Mouse (Mus musculus): ENCODE results near the gene Cd300e. TPM values are rescaled to one million over a fixed set of nuclear protein-coding genes. Genes with fewer than 3 reads are reported as not detected.
"Not testable (repeated sequence)": the region's sequence is repeated elsewhere in the genome, so short reads cannot be mapped to it uniquely, and the experiment has no call there.

The Cd300e gene
- polyA plus RNA-seq, 1 experiment from 2014 or later, result not detected

- not testable (repeated sequence) for ATAC-seq (replicated peaks; ENCODE audit: insufficient number of reproducible peaks, low FRiP score, low TSS enrichment, low read depth)
- WGBS, result no CpG with 5 or more reads among the region's 6 CpGs
Measured at GRCm38 (mm10) chr11:115037669-115038068, 24.3 kb downstream of the Cd300e start, which contains the start of gene Cd300ld5. Gene Cd300ld5 (minus strand): TSS chr11:115037769.

GRCm38 (mm10) chr11:115026912-115027311 lies 35.1 kb downstream of the Cd300e start, which contains the start of gene Cd300ld4:
Gene Cd300ld4 (minus strand): TSS chr11:115027012.
- H3K9me3 ChIP-seq (replicated peaks; ENCODE audit: control insufficient read depth, low read length); H3K4me1 ChIP-seq (ENCODE audit: control insufficient read depth, insufficient read depth, low read length); H3K9ac ChIP-seq (replicated peaks; ENCODE audit: low read length); H3K27ac ChIP-seq (replicated peaks; ENCODE audit: low read depth, low read length); H3K36me3 ChIP-seq (replicated peaks; ENCODE audit: control insufficient read depth, insufficient read depth, low read depth, low read length); ATAC-seq (replicated peaks; ENCODE audit: insufficient number of reproducible peaks, low FRiP score, low TSS enrichment, low read depth); DNase-seq (ENCODE audit: low spot score); H3K4me2 ChIP-seq (ENCODE audit: low read depth, low read length); H3K27me3 ChIP-seq (ENCODE audit: control insufficient read depth, insufficient read depth, low read length); H3K4me3 ChIP-seq (ENCODE audit: low read depth, low read length): not testable (repeated sequence)
- no CpG with 5 or more reads among the region's 6 CpGs for WGBS

More at GRCm38 (mm10) chr11:115037669-115038068, 24.3 kb downstream of the Cd300e start, which contains the start of gene Cd300ld5:
- not testable (repeated sequence) for H3K36me3 ChIP-seq (replicated peaks; ENCODE audit: control insufficient read depth, insufficient read depth, low read depth, low read length); H3K9ac ChIP-seq (replicated peaks; ENCODE audit: low read length); H3K9me3 ChIP-seq (replicated peaks; ENCODE audit: control insufficient read depth, low read length); DNase-seq (ENCODE audit: low spot score); H3K4me3 ChIP-seq (ENCODE audit: low read depth, low read length); H3K4me1 ChIP-seq (ENCODE audit: control insufficient read depth, insufficient read depth, low read length); H3K27ac ChIP-seq (replicated peaks; ENCODE audit: low read depth, low read length); H3K4me2 ChIP-seq (ENCODE audit: low read depth, low read length); H3K27me3 ChIP-seq (ENCODE audit: control insufficient read depth, insufficient read depth, low read length)

GRCm38 (mm10) chr11:115016093-115016492 lies 45.9 kb downstream of the Cd300e start, which contains the start of gene Cd300ld2:
Gene Cd300ld2 (minus strand): TSS chr11:115016193.
- no CpG with 5 or more reads among the region's 7 CpGs for WGBS
- ATAC-seq (replicated peaks; ENCODE audit: insufficient number of reproducible peaks, low FRiP score, low TSS enrichment, low read depth); H3K4me1 ChIP-seq (ENCODE audit: control insufficient read depth, insufficient read depth, low read length); DNase-seq (ENCODE audit: low spot score); H3K4me2 ChIP-seq (ENCODE audit: low read depth, low read length); H3K9me3 ChIP-seq (replicated peaks; ENCODE audit: control insufficient read depth, low read length); H3K9ac ChIP-seq (replicated peaks; ENCODE audit: low read length); H3K27ac ChIP-seq (replicated peaks; ENCODE audit: low read depth, low read length); H3K36me3 ChIP-seq (replicated peaks; ENCODE audit: control insufficient read depth, insufficient read depth, low read depth, low read length); H3K27me3 ChIP-seq (ENCODE audit: control insufficient read depth, insufficient read depth, low read length); H3K4me3 ChIP-seq (ENCODE audit: low read depth, low read length): not testable (repeated sequence)

DNA sequence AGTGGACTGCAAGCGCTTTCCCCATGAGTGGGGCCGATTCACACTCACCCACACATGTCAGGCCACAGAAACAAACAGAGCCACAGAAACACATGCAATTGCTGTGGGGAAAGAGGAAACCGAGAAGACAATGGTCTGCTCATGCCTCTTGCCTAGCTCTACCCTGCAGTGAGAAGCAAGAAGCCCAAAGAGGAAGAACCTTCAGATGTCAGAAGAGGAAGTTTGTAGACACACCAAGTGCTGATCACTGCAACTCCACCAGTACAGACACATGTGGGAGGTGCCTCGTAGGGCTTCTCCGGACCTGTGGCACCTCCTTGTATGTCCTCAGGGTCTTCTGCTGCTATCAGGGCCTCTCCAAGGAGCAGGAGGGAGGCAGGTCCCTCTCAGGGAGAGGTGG lies 57.9 kb downstream of the Cd300e start:
- no peak for ATAC-seq (replicated peaks; ENCODE audit: insufficient number of reproducible peaks, low FRiP score, low TSS enrichment, low read depth)
- no peak overlapping the region for H3K4me2 ChIP-seq (ENCODE audit: low read depth, low read length)
- WGBS, result 80% methylated on average over 5 of the region's 5 CpGs
- H3K27ac ChIP-seq (replicated peaks; ENCODE audit: low read depth, low read length), result no peak overlapping the region
- H3K4me3 ChIP-seq (ENCODE audit: low read depth, low read length), result no peak overlapping the region
- DNase-seq (ENCODE audit: low spot score), result no peak
- H3K9me3 ChIP-seq (replicated peaks; ENCODE audit: control insufficient read depth, low read length), result no peaks in the 10 kb centered on the region
- no peaks in the 10 kb centered on the region for H3K4me1 ChIP-seq (ENCODE audit: control insufficient read depth, insufficient read depth, low read length)
- no peak overlapping the region for H3K9ac ChIP-seq (replicated peaks; ENCODE audit: low read length)
- no peaks in the 10 kb centered on the region for H3K27me3 ChIP-seq (ENCODE audit: control insufficient read depth, insufficient read depth, low read length)
- H3K36me3 ChIP-seq (replicated peaks; ENCODE audit: control insufficient read depth, insufficient read depth, low read depth, low read length), result no peaks in the 10 kb centered on the region

Other genes with a start within 250 kb of the Cd300e start
- gene Gprc5c, start 211.0 kb downstream of the Cd300e start, polyA plus RNA-seq (2014; fragmentation: Nextera tagmentation; extraction: Ambion mirVana), result 31.5 and 36.4 TPM in 2 replicates
- 0.85 and 1.4 TPM in 2 replicates for gene Cd300a, start 172.1 kb downstream of the Cd300e start, polyA plus RNA-seq (2014; fragmentation: Nextera tagmentation; extraction: Ambion mirVana)
- gene Cd300lb, start 127.8 kb downstream of the Cd300e start, polyA plus RNA-seq (2014; fragmentation: Nextera tagmentation; extraction: Ambion mirVana), result not detected in 2 replicates
- not detected in 2 replicates for gene Cd300c, start 93.0 kb downstream of the Cd300e start, polyA plus RNA-seq (2014; fragmentation: Nextera tagmentation; extraction: Ambion mirVana)
- 0.07 and 0.15 TPM in 2 replicates for gene Cd300ld, start 72.3 kb downstream of the Cd300e start, polyA plus RNA-seq (2014; fragmentation: Nextera tagmentation; extraction: Ambion mirVana)
- 0.94 and 1.2 TPM in 2 replicates for gene Cd300c2, start 60.3 kb downstream of the Cd300e start, polyA plus RNA-seq (2014; fragmentation: Nextera tagmentation; extraction: Ambion mirVana)
- not detected in 2 replicates for gene Cd300ld2, start 46.0 kb downstream of the Cd300e start, polyA plus RNA-seq (2014; fragmentation: Nextera tagmentation; extraction: Ambion mirVana)
- not detected in 2 replicates for gene Cd300ld4, start 35.2 kb downstream of the Cd300e start, polyA plus RNA-seq (2014; fragmentation: Nextera tagmentation; extraction: Ambion mirVana)
- not detected in 2 replicates for gene Cd300ld5, start 24.4 kb downstream of the Cd300e start, polyA plus RNA-seq (2014; fragmentation: Nextera tagmentation; extraction: Ambion mirVana)
- gene Cd300ld3, start 13.8 kb downstream of the Cd300e start, polyA plus RNA-seq (2014; fragmentation: Nextera tagmentation; extraction: Ambion mirVana), result not detected in 2 replicates
- gene Rab37, start 29.3 kb upstream of the Cd300e start, polyA plus RNA-seq (2014; fragmentation: Nextera tagmentation; extraction: Ambion mirVana), result 1.4 and 1.9 TPM in 2 replicates
- gene Cd300lf, start 71.8 kb upstream of the Cd300e start, polyA plus RNA-seq (2014; fragmentation: Nextera tagmentation; extraction: Ambion mirVana), result not detected in 2 replicates
- gene Slc9a3r1, start 101.2 kb upstream of the Cd300e start, polyA plus RNA-seq (2014; fragmentation: Nextera tagmentation; extraction: Ambion mirVana), result 31.3 and 36.0 TPM in 2 replicates
- 6.9 and 7.7 TPM in 2 replicates for gene Tmem104, start 125.3 kb upstream of the Cd300e start, polyA plus RNA-seq (2014; fragmentation: Nextera tagmentation; extraction: Ambion mirVana)
- 15.5 and 19.5 TPM in 2 replicates for gene Nat9, start 125.7 kb upstream of the Cd300e start, polyA plus RNA-seq (2014; fragmentation: Nextera tagmentation; extraction: Ambion mirVana)
- gene Grin2c, start 205.1 kb upstream of the Cd300e start, polyA plus RNA-seq (2014; fragmentation: Nextera tagmentation; extraction: Ambion mirVana), result 0.04 and 0.06 TPM in 2 replicates
- gene Fdxr, start 214.9 kb upstream of the Cd300e start, polyA plus RNA-seq (2014; fragmentation: Nextera tagmentation; extraction: Ambion mirVana), result 12.4 and 12.5 TPM in 2 replicates
- gene Fads6, start 235.5 kb upstream of the Cd300e start, polyA plus RNA-seq (2014; fragmentation: Nextera tagmentation; extraction: Ambion mirVana), result 0.14 and 0.28 TPM in 2 replicates
- not detected in 2 replicates for gene Otop2, start 245.0 kb upstream of the Cd300e start, polyA plus RNA-seq (2014; fragmentation: Nextera tagmentation; extraction: Ambion mirVana)

Measured in embryonic facial prominence, embryonic 11.5 days (tissue).